Mouse (Mus musculus): Measurements from ENCODE around the gene Grb7.

DNA sequence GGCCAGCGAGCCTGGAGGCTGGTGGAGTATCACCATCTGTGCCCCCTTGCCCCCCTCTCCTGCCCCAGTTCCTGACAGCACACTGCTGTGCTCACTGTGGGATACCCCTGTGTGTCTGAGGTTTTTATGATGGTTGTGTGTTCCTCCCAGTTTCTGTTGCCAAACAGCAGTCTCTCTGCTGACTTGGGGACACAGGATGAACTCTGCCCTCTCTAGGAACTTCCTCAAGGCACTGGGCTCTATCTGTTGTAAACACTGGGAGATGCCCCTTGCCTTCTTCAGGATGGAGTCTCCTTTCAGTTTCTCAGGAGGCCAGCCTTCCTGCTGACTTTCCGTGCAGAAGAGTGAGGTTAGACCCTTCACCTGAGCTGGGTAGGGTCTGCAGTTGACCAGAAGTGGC, 32.0 kb upstream of the Grb7 start:
- TF ChIP-seq CTCF (IDR thresholded peaks at IDR 0.05; ENCODE audit: low read depth) = no peak
- no peak for TF ChIP-seq EP300 (IDR thresholded peaks at IDR 0.05; ENCODE audit: low read depth)
